Comparison of ENCODE assay signal across 9 mouse cellular contexts in genomic region chr5:103803927-103804590, GRCm38 (mm10).
DNase-seq lines count a peak whose midpoint lies in the region; ATAC-seq and TF ChIP-seq lines count a peak whose summit lies in the region.
"Had no signal": no experiment of that assay in that cellular context is flagged by ENCODE, and none has a peak within 500 bp of the region (broad histone marks: within the 10 kb centered on the region; RNA-seq: fewer than 3 reads in every experiment).

No protein-coding gene starts in this region.

- peaks cover 40% of the 10 kb centered on the region for H3K4me1 ChIP-seq in liver, embryonic 13.5 days (replicated peaks)
- peaks cover 37% of the 10 kb centered on the region for H3K4me1 ChIP-seq in liver, embryonic 12.5 days
- peaks cover 12% of the 10 kb centered on the region for H3K4me1 ChIP-seq in embryonic facial prominence, embryonic 13.5 days
- H3K4me1 ChIP-seq in heart, embryonic 13.5 days, result peaks cover 49% of the 10 kb centered on the region
- peaks cover 10% of the 10 kb centered on the region for H3K4me1 ChIP-seq in lung, postnatal 0 days (ENCODE audit: insufficient read depth, low read depth, low read length)

- H3K27ac ChIP-seq in liver, embryonic 13.5 days, result no peak overlapping the region
- no peak overlapping the region; the same call in 1 of the 2 replicates for H3K27ac ChIP-seq in liver, embryonic 12.5 days
- 0 out of 2 replicates have a peak overlapping the region, but pooled peaks have one; percentile 8 for H3K27ac ChIP-seq in embryonic facial prominence, embryonic 13.5 days
- H3K27ac ChIP-seq in heart, embryonic 13.5 days (replicated peaks), result peak overlapping the region; percentile 75
- H3K27ac ChIP-seq in lung, postnatal 0 days (ENCODE audit: low read length), result peak overlapping the region; percentile 0; the same call in 1 of the 2 replicates
- H3K27ac ChIP-seq: macrophage had no signal

- H3K4me2 ChIP-seq in liver, embryonic 13.5 days, result no peak overlapping the region
- H3K4me2 ChIP-seq in liver, embryonic 12.5 days, result no peak overlapping the region
- no peak overlapping the region for H3K4me2 ChIP-seq in embryonic facial prominence, embryonic 13.5 days
- H3K4me2 ChIP-seq in heart, embryonic 13.5 days, result peak overlapping the region; percentile 48
- H3K4me2 ChIP-seq in lung, postnatal 0 days (replicated peaks; ENCODE audit: low read depth, low read length), result no peak overlapping the region

- no peaks in the 10 kb centered on the region for H3K27me3 ChIP-seq in liver, embryonic 13.5 days
- H3K27me3 ChIP-seq in liver, embryonic 12.5 days (replicated peaks), result no peaks in the 10 kb centered on the region
- no peaks in the 10 kb centered on the region for H3K27me3 ChIP-seq in embryonic facial prominence, embryonic 13.5 days
- no peaks in the 10 kb centered on the region for H3K27me3 ChIP-seq in heart, embryonic 13.5 days (replicated peaks)
- H3K27me3 ChIP-seq in lung, postnatal 0 days (replicated peaks; ENCODE audit: insufficient read depth, low read length), result no peaks in the 10 kb centered on the region

- peak; percentile 44; the same call in 1 of the 2 replicates for ATAC-seq in liver, embryonic 13.5 days (ENCODE audit: low read depth)
- ATAC-seq in liver, embryonic 12.5 days, result no peak
- no peak for ATAC-seq in embryonic facial prominence, embryonic 13.5 days (ENCODE audit: insufficient number of reproducible peaks, insufficient read depth, low FRiP score, low TSS enrichment, low read depth)
- no peak for ATAC-seq in heart, embryonic 13.5 days (ENCODE audit: extremely low read depth, insufficient number of reproducible peaks, low FRiP score, low TSS enrichment)
- peak; percentile 76 for ATAC-seq in lung, postnatal 0 days

- TF ChIP-seq CTCF in lung, postnatal 0 days (IDR thresholded peaks at IDR 0.05), result no peak

- no peak overlapping the region for H3K9ac ChIP-seq in liver, embryonic 13.5 days
- H3K9ac ChIP-seq in liver, embryonic 12.5 days, result no peak overlapping the region
- H3K9ac ChIP-seq in embryonic facial prominence, embryonic 13.5 days, result no peak overlapping the region
- peak overlapping the region; percentile 67 for H3K9ac ChIP-seq in heart, embryonic 13.5 days
- no peak overlapping the region for H3K9ac ChIP-seq in lung, postnatal 0 days (replicated peaks; ENCODE audit: low read depth)

- no peak for DNase-seq in liver, embryonic 13.5 days
- DNase-seq in kidney, postnatal 10 days, result peak; percentile 79
- peak; percentile 61 for DNase-seq in lung, postnatal 0 days (ENCODE audit: low spot score)
- DNase-seq in right cerebral cortex, postnatal 4 days, result peak; percentile 34
- DNase-seq in thymus, adult 18-20 months, result no peak

- H3K4me3 ChIP-seq in liver, embryonic 13.5 days (replicated peaks), result no peak overlapping the region
- no peak overlapping the region for H3K4me3 ChIP-seq in liver, embryonic 12.5 days
- H3K4me3 ChIP-seq in embryonic facial prominence, embryonic 13.5 days, result no peak overlapping the region
- H3K4me3 ChIP-seq in heart, embryonic 13.5 days, result no peak overlapping the region; the same call in 1 of the 2 replicates
- H3K4me3 ChIP-seq in lung, postnatal 0 days (ENCODE audit: low read depth, low read length), result no peak overlapping the region

- 55% methylated on average over 8 of the region's 8 CpGs for WGBS in liver, embryonic 13.5 days (ENCODE audit: insufficient replicate concordance)
- 60% methylated on average over 8 of the region's 8 CpGs for WGBS in liver, embryonic 12.5 days (ENCODE audit: insufficient replicate concordance)
- 11% methylated on average over 8 of the region's 8 CpGs for WGBS in embryonic facial prominence, embryonic 13.5 days
- WGBS in heart, embryonic 13.5 days, result 22% methylated on average over 8 of the region's 8 CpGs
- WGBS in lung, postnatal 0 days, result 18% methylated on average over 8 of the region's 8 CpGs

- no peak for TF ChIP-seq EP300 in lung, postnatal 0 days (IDR thresholded peaks at IDR 0.05)

- H3K9me3 ChIP-seq in liver, embryonic 13.5 days (replicated peaks), result no peaks in the 10 kb centered on the region
- H3K9me3 ChIP-seq in liver, embryonic 12.5 days (replicated peaks), result no peaks in the 10 kb centered on the region
- no peaks in the 10 kb centered on the region for H3K9me3 ChIP-seq in embryonic facial prominence, embryonic 13.5 days
- no peaks in the 10 kb centered on the region for H3K9me3 ChIP-seq in heart, embryonic 13.5 days
- no peaks in the 10 kb centered on the region for H3K9me3 ChIP-seq in lung, postnatal 0 days (ENCODE audit: low read length)

- H3K36me3 ChIP-seq in liver, embryonic 13.5 days, result peaks cover 38% of the 10 kb centered on the region
- peaks cover 40% of the 10 kb centered on the region for H3K36me3 ChIP-seq in liver, embryonic 12.5 days
- no peaks in the 10 kb centered on the region for H3K36me3 ChIP-seq in embryonic facial prominence, embryonic 13.5 days
- no peaks in the 10 kb centered on the region for H3K36me3 ChIP-seq in heart, embryonic 13.5 days
- no peaks in the 10 kb centered on the region for H3K36me3 ChIP-seq in lung, postnatal 0 days (ENCODE audit: insufficient read depth, low read length)

Comparison
In these comparisons a context has a peak if more than half of its experiments do, and no peak if none do; other contexts are left out.
1. ATAC-seq: peak in liver, embryonic 13.5 days (single experiment) and lung, postnatal 0 days (single experiment); none in liver, embryonic 12.5 days (single experiment), embryonic facial prominence, embryonic 13.5 days (single experiment) and heart, embryonic 13.5 days (single experiment).
2. DNase-seq: peak in kidney, postnatal 10 days (single experiment), lung, postnatal 0 days (single experiment) and right cerebral cortex, postnatal 4 days (single experiment); none in liver, embryonic 13.5 days (single experiment) and thymus, adult 18-20 months (0 of 2).
3. H3K27ac ChIP-seq: peak in embryonic facial prominence, embryonic 13.5 days (single experiment), heart, embryonic 13.5 days (single experiment) and lung, postnatal 0 days (single experiment); none in liver, embryonic 13.5 days (single experiment) and liver, embryonic 12.5 days (single experiment).